Mouse (Mus musculus) testis, adult 2 months (tissue): ENCODE measurements around the gene Nos1ap. TPM values are rescaled to one million over a fixed set of nuclear protein-coding genes. Genes with fewer than 3 reads are reported as not detected.

Source experiments
- H3K27ac ChIP-seq: fragments of 200-500 bp; 2 replicates; pipeline ENCODE4 v1.5.1; 2012; ENCODE audit warnings: low read depth, low read length; ENCODE audit not compliant: control insufficient read depth, insufficient read depth
- H3K27me3 ChIP-seq: fragments of 200-500 bp; 2 replicates; pipeline ENCODE4 v1.6.1; 2012; ENCODE audit warnings: mild to moderate bottlenecking, low read length, moderate library complexity; ENCODE audit not compliant: control insufficient read depth, insufficient read depth
- H3K36me3 ChIP-seq: fragments of 200-500 bp; 2 replicates; pipeline ENCODE4 v1.6.1; 2012; ENCODE audit warnings: mild to moderate bottlenecking, low read length; ENCODE audit not compliant: control insufficient read depth, insufficient read depth
- H3K4me1 ChIP-seq: fragments of 200-500 bp; 2 replicates; pipeline ENCODE4 v1.6.1; 2012; ENCODE audit warnings: low read length; ENCODE audit not compliant: control insufficient read depth, insufficient read depth
- H3K4me3 ChIP-seq: fragments of 200-500 bp; 2 replicates; pipeline ENCODE4 v1.5.1; 2012; ENCODE audit warnings: low read depth, mild to moderate bottlenecking, low read length, moderate library complexity, mixed read lengths; ENCODE audit not compliant: control insufficient read depth
- CTCF ChIP-seq: fragments of 200-500 bp; IDR thresholded peaks from 2 replicates; pipeline ENCODE4 v1.5.1; 2012; ENCODE audit warnings: low read depth, mild to moderate bottlenecking, inconsistent platforms, low read length, moderate library complexity; ENCODE audit not compliant: control insufficient read depth, insufficient read depth, insufficient replicate concordance
- POLR2A ChIP-seq: fragments of 200-500 bp; IDR thresholded peaks from 2 replicates; pipeline ENCODE4 v1.6.1; 2012; ENCODE audit warnings: low read depth, mild to moderate bottlenecking, inconsistent platforms, low read length, moderate library complexity; ENCODE audit not compliant: control insufficient read depth
- polyA plus RNA-seq: library from polyadenylated mRNA; depleted of rRNA; stranded (reverse); fragments of >200 nt; gene quantifications from 2 replicates; pipeline ENCODE4 v1.2.3, GENCODE M21; 2012

The Nos1ap gene
- polyA plus RNA-seq, 1 experiment: 2.1 TPM

GRCm38 (mm10) chr1:170622934-170623333 is 33.3 kb upstream of the Nos1ap start:
- no peak overlapping the region for H3K4me3 ChIP-seq
- no peaks in the 10 kb centered on the region for H3K27me3 ChIP-seq
- no peak overlapping the region for H3K27ac ChIP-seq
- no peak for TF ChIP-seq CTCF
- TF ChIP-seq POLR2A: no peak
- no peaks in the 10 kb centered on the region for H3K4me1 ChIP-seq
- H3K36me3 ChIP-seq: no peaks in the 10 kb centered on the region

- H3K27ac ChIP-seq: no peak overlapping the region
- TF ChIP-seq CTCF: no peak
- no peak for TF ChIP-seq POLR2A
- no peaks in the 10 kb centered on the region for H3K4me1 ChIP-seq
- H3K36me3 ChIP-seq: no peaks in the 10 kb centered on the region
- H3K27me3 ChIP-seq: no peaks in the 10 kb centered on the region
- H3K4me3 ChIP-seq: no peak overlapping the region
These were observed 30.2 kb upstream of the Nos1ap start for GRCm38 (mm10) chr1:170619686-170620374.

GRCm38 (mm10) chr1:170612968-170613872 is 23.6 kb upstream of the Nos1ap start:
- H3K36me3 ChIP-seq: no peaks in the 10 kb centered on the region
- H3K27ac ChIP-seq: no peak overlapping the region
- peaks cover 2% of the 10 kb centered on the region; the same call in 1 of the 2 replicates for H3K4me1 ChIP-seq
- no peaks in the 10 kb centered on the region for H3K27me3 ChIP-seq
- H3K4me3 ChIP-seq: no peak overlapping the region
- no peak for TF ChIP-seq POLR2A
- peak; percentile 44; the same call in 1 of the 2 replicates for TF ChIP-seq CTCF

- no peaks in the 10 kb centered on the region for H3K36me3 ChIP-seq
- H3K4me3 ChIP-seq: no peak overlapping the region
- H3K27me3 ChIP-seq: no peaks in the 10 kb centered on the region
- TF ChIP-seq POLR2A: no peak
- TF ChIP-seq CTCF: no peak
- H3K4me1 ChIP-seq: peaks cover 2% of the 10 kb centered on the region; the same call in 1 of the 2 replicates
- H3K27ac ChIP-seq: no peak overlapping the region
These were observed 22.0 kb upstream of the Nos1ap start for GRCm38 (mm10) chr1:170611631-170612030.

GRCm38 (mm10) chr1:170610695-170611094 is 21.0 kb upstream of the Nos1ap start:
- H3K4me3 ChIP-seq: no peak overlapping the region
- no peak for TF ChIP-seq POLR2A
- no peak for TF ChIP-seq CTCF
- no peak overlapping the region for H3K27ac ChIP-seq
- peaks cover 2% of the 10 kb centered on the region; the same call in 1 of the 2 replicates for H3K4me1 ChIP-seq
- H3K27me3 ChIP-seq: no peaks in the 10 kb centered on the region
- H3K36me3 ChIP-seq: no peaks in the 10 kb centered on the region

- Histone ChIP-seq H3K4me3 (no peak overlapping the region), H3K27me3 (no peaks in the 10 kb centered on the region), H3K36me3 (no peaks in the 10 kb centered on the region), H3K27ac (no peak overlapping the region), H3K4me1 (peaks cover 2% of the 10 kb centered on the region; the same call in 1 of the 2 replicates)
- TF ChIP-seq POLR2A: no peak
- TF ChIP-seq CTCF: no peak
These were observed 20.6 kb upstream of the Nos1ap start for GRCm38 (mm10) chr1:170610289-170610688.

- Histone ChIP-seq H3K27me3 (no peaks in the 10 kb centered on the region), H3K4me3 (no peak overlapping the region), H3K27ac (no peak overlapping the region), H3K36me3 (no peaks in the 10 kb centered on the region), H3K4me1 (peaks cover 2% of the 10 kb centered on the region; the same call in 1 of the 2 replicates)
- TF ChIP-seq POLR2A (no peak), CTCF (no peak)
These were observed 20.2 kb upstream of the Nos1ap start for GRCm38 (mm10) chr1:170609872-170610271.
